Mouse (Mus musculus): Measurements from ENCODE around the gene Adgrg5. TPM values are rescaled to one million over a fixed set of nuclear protein-coding genes. Genes with fewer than 3 reads are reported as not detected.

Gene Adgrg5
- total RNA-seq, 2 experiments from 2014 or later = 0.15 to 0.18 TPM

DNA sequence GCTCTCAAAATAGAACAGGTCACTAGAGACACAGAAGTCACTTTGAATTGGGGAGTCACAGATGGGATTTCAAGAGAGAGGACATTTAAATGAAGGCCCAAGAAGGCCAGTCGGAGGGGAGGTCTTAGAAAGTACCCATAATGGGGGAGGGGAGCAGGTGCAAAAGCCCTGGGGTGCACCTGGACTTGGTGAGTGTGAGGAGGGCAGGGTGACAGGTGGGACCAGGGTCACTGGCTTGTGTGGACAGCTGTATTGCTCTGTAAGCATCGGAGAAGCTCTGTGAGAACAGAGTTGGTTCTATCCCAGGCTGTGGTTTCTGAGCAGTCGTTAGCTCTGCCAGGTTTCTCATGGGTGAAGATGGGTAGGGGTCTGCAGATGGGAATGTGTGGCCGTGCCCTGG, 68.5 kb downstream of the Adgrg5 start:
- no peak for DNase-seq (ENCODE audit: low spot score in 2 of 2)

- peak in 1 of 2 experiments; percentile 47 for DNase-seq (ENCODE audit: low spot score in 2 of 2)
Observed at GRCm38 (mm10) chr8:94992534-94992933, 69.0 kb downstream of the Adgrg5 start.

Other genes with a start within 250 kb of the Adgrg5 start
- gene Pllp, start 227.4 kb upstream of the Adgrg5 start, total RNA-seq (2021) = 1 to 10 TPM; 7.1 TPM
- not detected for gene Ccl22, start 178.1 kb upstream of the Adgrg5 start, total RNA-seq (2021)
- 1 to 10 TPM; 2.1 to 2.3 TPM for gene Cx3cl1, start 151.7 kb upstream of the Adgrg5 start, total RNA-seq (2021)
- not detected for gene Ccl17, start 113.2 kb upstream of the Adgrg5 start, total RNA-seq (2021)
- 100 to 1,000 TPM; 179 to 186 TPM for gene Coq9, start 85.4 kb upstream of the Adgrg5 start, total RNA-seq (2021)
- 10 to 100 TPM; 39.0 to 41.3 TPM for gene Ciapin1, start 85.3 kb upstream of the Adgrg5 start, total RNA-seq (2021)
- gene Polr2c, start 66.2 kb upstream of the Adgrg5 start, total RNA-seq (2021) = 10 to 100 TPM; 48.8 to 54.0 TPM
- 10 to 100 TPM; 15.7 to 15.9 TPM for gene Dok4, start 47.4 kb upstream of the Adgrg5 start, total RNA-seq (2021)
- 10 to 100 TPM; 23.9 to 24.5 TPM for gene Ccdc102a, start 5.6 kb upstream of the Adgrg5 start, total RNA-seq (2021)
- 10 to 100 TPM in 1 of 2 experiments, 1 to 10 TPM in 1; 9.6 to 10.0 TPM for gene Adgrg1, start 51.1 kb downstream of the Adgrg5 start, total RNA-seq (2021)
- gene Adgrg3, start 94.0 kb downstream of the Adgrg5 start, total RNA-seq (2021) = 1 to 10 TPM in 1 of 2 experiments, under 1 TPM in 1; 0.96 to 1.4 TPM
- not detected for gene Drc7, start 131.4 kb downstream of the Adgrg5 start, total RNA-seq (2021)
- 10 to 100 TPM; 13.3 to 13.8 TPM for gene Katnb1, start 157.5 kb downstream of the Adgrg5 start, total RNA-seq (2021)